Mouse (Mus musculus): ENCODE measurements around the gene 4931422A03Rik.

DNA sequence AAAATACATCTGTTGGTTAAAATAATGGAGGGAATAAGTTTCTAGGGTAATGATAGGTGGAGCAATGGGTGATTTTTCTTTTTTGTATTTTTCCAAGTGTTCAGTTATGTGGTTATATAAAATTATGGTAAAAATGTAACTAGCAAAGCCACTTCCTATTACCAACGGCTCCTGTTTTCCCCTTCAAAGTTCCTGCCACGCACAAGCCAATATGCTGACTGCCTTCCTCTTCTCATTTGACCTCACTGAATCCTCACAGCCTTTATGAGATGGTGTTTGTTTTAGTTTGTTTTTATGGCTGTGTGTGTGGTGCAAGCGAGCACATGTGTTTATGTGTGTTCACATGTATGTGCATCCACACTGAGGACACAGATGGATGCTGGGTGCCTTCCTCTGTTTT, 93.5 kb downstream of the 4931422A03Rik start:
- no peak for TF ChIP-seq CTCF (IDR thresholded peaks at IDR 0.05; ENCODE audit: extremely low read depth, insufficient read length, insufficient replicate concordance, low read depth, low read length)
- TF ChIP-seq POLR2A (IDR thresholded peaks at IDR 0.05; ENCODE audit: low read depth, low read length): no peak
